Mouse (Mus musculus): ENCODE measurements at regions not wholly inside any gene's neighbourhood (a gene's known extent, or its start where the extent isn't known, plus 50 kb on each side); places are given as distances from the start of the nearest gene placed in this dataset.

GRCm38 (mm10) chr14:54108311-54109074 is 145.4 kb downstream of the Dad1 start:
- peak; percentile 86 for ATAC-seq
- Histone ChIP-seq H3K27ac (ENCODE audit: low read depth, low read length) (no peak overlapping the region), H3K27me3 (replicated peaks; ENCODE audit: control insufficient read depth, insufficient read depth, low read length) (no peaks in the 10 kb centered on the region), H3K4me3 (ENCODE audit: low read depth, low read length) (no peak overlapping the region), H3K9me3 (ENCODE audit: control insufficient read depth) (no peaks in the 10 kb centered on the region), H3K36me3 (ENCODE audit: control insufficient read depth, insufficient read depth) (no peaks in the 10 kb centered on the region), H3K4me2 (replicated peaks; ENCODE audit: low read depth) (0 out of 2 replicates have a peak overlapping the region, but pooled peaks have one; percentile 21), H3K9ac (ENCODE audit: low read depth, low read length) (no peak overlapping the region), H3K4me1 (replicated peaks; ENCODE audit: control insufficient read depth, insufficient read depth, low read length) (peaks cover 8% of the 10 kb centered on the region)
- 13% methylated on average over 9 of the region's 9 CpGs for WGBS
- TF ChIP-seq CTCF (IDR thresholded peaks at IDR 0.05; ENCODE audit: low read depth), result no peak

- Histone ChIP-seq H3K36me3 (ENCODE audit: control insufficient read depth, insufficient read depth) (no peaks in the 10 kb centered on the region), H3K4me2 (replicated peaks; ENCODE audit: low read depth) (no peak overlapping the region), H3K4me3 (ENCODE audit: low read depth, low read length) (no peak overlapping the region), H3K4me1 (replicated peaks; ENCODE audit: control insufficient read depth, insufficient read depth, low read length) (peaks cover 8% of the 10 kb centered on the region), H3K27me3 (replicated peaks; ENCODE audit: control insufficient read depth, insufficient read depth, low read length) (no peaks in the 10 kb centered on the region), H3K9me3 (ENCODE audit: control insufficient read depth) (no peaks in the 10 kb centered on the region), H3K9ac (ENCODE audit: low read depth, low read length) (no peak overlapping the region), H3K27ac (ENCODE audit: low read depth, low read length) (no peak overlapping the region)
- ATAC-seq, result no peak
- TF ChIP-seq CTCF (IDR thresholded peaks at IDR 0.05; ENCODE audit: low read depth), result no peak
- 41% methylated on average over 7 of the region's 7 CpGs for WGBS
Measured at GRCm38 (mm10) chr14:54107204-54107796, 146.6 kb downstream of the Dad1 start.

GRCm38 (mm10) chr14:54104243-54104642 is 149.7 kb downstream of the Dad1 start:
- ATAC-seq, result no peak
- no peak overlapping the region for H3K27ac ChIP-seq (ENCODE audit: low read depth, low read length)
- H3K27me3 ChIP-seq (replicated peaks; ENCODE audit: control insufficient read depth, insufficient read depth, low read length), result no peaks in the 10 kb centered on the region
- WGBS, result 66% methylated on average over 6 of the region's 6 CpGs
- H3K4me2 ChIP-seq (replicated peaks; ENCODE audit: low read depth), result no peak overlapping the region
- H3K4me1 ChIP-seq (replicated peaks; ENCODE audit: control insufficient read depth, insufficient read depth, low read length), result peaks cover 8% of the 10 kb centered on the region; the same call in 1 of the 2 replicates
- H3K9ac ChIP-seq (ENCODE audit: low read depth, low read length), result no peak overlapping the region
- H3K9me3 ChIP-seq (ENCODE audit: control insufficient read depth), result no peaks in the 10 kb centered on the region
- no peak for TF ChIP-seq CTCF (IDR thresholded peaks at IDR 0.05; ENCODE audit: low read depth)
- no peak overlapping the region for H3K4me3 ChIP-seq (ENCODE audit: low read depth, low read length)
- H3K36me3 ChIP-seq (ENCODE audit: control insufficient read depth, insufficient read depth), result no peaks in the 10 kb centered on the region

- no peaks in the 10 kb centered on the region for H3K27me3 ChIP-seq (replicated peaks; ENCODE audit: control insufficient read depth, insufficient read depth, low read length)
- no peak for ATAC-seq
- H3K27ac ChIP-seq (ENCODE audit: low read depth, low read length), result no peak overlapping the region
- H3K9ac ChIP-seq (ENCODE audit: low read depth, low read length), result no peak overlapping the region
- no peaks in the 10 kb centered on the region for H3K36me3 ChIP-seq (ENCODE audit: control insufficient read depth, insufficient read depth)
- no peak for TF ChIP-seq CTCF (IDR thresholded peaks at IDR 0.05; ENCODE audit: low read depth)
- H3K4me3 ChIP-seq (ENCODE audit: low read depth, low read length), result no peak overlapping the region
- no peaks in the 10 kb centered on the region for H3K9me3 ChIP-seq (ENCODE audit: control insufficient read depth)
- WGBS, result 78% methylated on average over 5 of the region's 5 CpGs
- H3K4me2 ChIP-seq (replicated peaks; ENCODE audit: low read depth), result no peak overlapping the region
- H3K4me1 ChIP-seq (replicated peaks; ENCODE audit: control insufficient read depth, insufficient read depth, low read length), result peaks cover 6% of the 10 kb centered on the region; the same call in 1 of the 2 replicates
Measured at GRCm38 (mm10) chr14:54103541-54103940, 150.4 kb downstream of the Dad1 start.

- Histone ChIP-seq H3K36me3 (ENCODE audit: control insufficient read depth, insufficient read depth) (no peaks in the 10 kb centered on the region), H3K4me3 (ENCODE audit: low read depth, low read length) (no peak overlapping the region), H3K9me3 (ENCODE audit: control insufficient read depth) (no peaks in the 10 kb centered on the region), H3K27me3 (replicated peaks; ENCODE audit: control insufficient read depth, insufficient read depth, low read length) (no peaks in the 10 kb centered on the region), H3K9ac (ENCODE audit: low read depth, low read length) (no peak overlapping the region), H3K4me1 (replicated peaks; ENCODE audit: control insufficient read depth, insufficient read depth, low read length) (peaks cover 6% of the 10 kb centered on the region; the same call in 1 of the 2 replicates), H3K27ac (ENCODE audit: low read depth, low read length) (no peak overlapping the region), H3K4me2 (replicated peaks; ENCODE audit: low read depth) (no peak overlapping the region)
- WGBS, result 72% methylated on average over 3 of the region's 3 CpGs
- no peak for ATAC-seq
- TF ChIP-seq CTCF (IDR thresholded peaks at IDR 0.05; ENCODE audit: low read depth), result no peak
Measured at GRCm38 (mm10) chr14:54103115-54103514, 150.8 kb downstream of the Dad1 start.

GRCm38 (mm10) chr14:54101775-54102174 is 152.1 kb downstream of the Dad1 start:
- Histone ChIP-seq H3K27me3 (replicated peaks; ENCODE audit: control insufficient read depth, insufficient read depth, low read length) (no peaks in the 10 kb centered on the region), H3K4me3 (ENCODE audit: low read depth, low read length) (no peak overlapping the region), H3K9me3 (ENCODE audit: control insufficient read depth) (no peaks in the 10 kb centered on the region), H3K4me2 (replicated peaks; ENCODE audit: low read depth) (no peak overlapping the region), H3K27ac (ENCODE audit: low read depth, low read length) (no peak overlapping the region), H3K9ac (ENCODE audit: low read depth, low read length) (no peak overlapping the region), H3K36me3 (ENCODE audit: control insufficient read depth, insufficient read depth) (no peaks in the 10 kb centered on the region), H3K4me1 (replicated peaks; ENCODE audit: control insufficient read depth, insufficient read depth, low read length) (peaks cover 5% of the 10 kb centered on the region)
- ATAC-seq, result no peak
- WGBS, result 46% methylated on average over 3 of the region's 3 CpGs
- no peak for TF ChIP-seq CTCF (IDR thresholded peaks at IDR 0.05; ENCODE audit: low read depth)
